Mouse (Mus musculus) ES-E14 (cell line): Measurements from ENCODE around the gene Cib1. TPM values are rescaled to one million over a fixed set of nuclear protein-coding genes. Genes with fewer than 3 reads are reported as not detected.

Source experiments
- DNase-seq: peaks from one replicate; pipeline ENCODE4 v3.0.0-alpha.2; 2013; ENCODE audit warnings: low read depth, low spot score
- H3K27ac ChIP-seq: 2 replicates; pipeline ENCODE4 v1.5.1; 2012; ENCODE audit warnings: low read depth, mild to moderate bottlenecking, low read length, moderate library complexity, mixed read lengths; ENCODE audit not compliant: poor library complexity, insufficient read depth, severe bottlenecking
- H3K36me3 ChIP-seq: 2 replicates; pipeline ENCODE4 v1.6.1; 2012; ENCODE audit warnings: mild to moderate bottlenecking, low read length, moderate library complexity, mixed read lengths; ENCODE audit not compliant: control insufficient read depth, poor library complexity, insufficient read depth, severe bottlenecking
- H3K4me1 ChIP-seq, 2 experiments: fragments of 150-350 bp in 1 of 2; sonication (generic) in 1 of 2; 2 replicates each; pipeline ENCODE4 v1.6.1; 2012; ENCODE audit warnings: low read length in 2 of 2, mild to moderate bottlenecking in 1 of 2, mixed read lengths in 1 of 2; ENCODE audit not compliant: control insufficient read depth in 2 of 2, insufficient read depth in 2 of 2, poor library complexity in 1 of 2
- H3K4me3 ChIP-seq, 2 experiments: fragments of 150-350 bp in 1 of 2; sonication (generic) in 1 of 2; 2 replicates each; pipeline ENCODE4 v1.5.1; 2012; ENCODE audit warnings: low read length in 2 of 2, low read depth in 1 of 2, mild to moderate bottlenecking in 1 of 2, mixed read lengths in 1 of 2; ENCODE audit not compliant: insufficient read depth in 1 of 2, poor library complexity in 1 of 2, severe bottlenecking in 1 of 2
- H3K9ac ChIP-seq: 2 replicates; pipeline ENCODE4 v1.6.1; 2012; ENCODE audit warnings: low read depth, mild to moderate bottlenecking, low read length, mixed read lengths; ENCODE audit not compliant: poor library complexity, insufficient read depth, severe bottlenecking
- H3K9me3 ChIP-seq: fragments of 150-350 bp; sonication (generic); 2 replicates; pipeline ENCODE4 v1.6.1; 2012; ENCODE audit warnings: low read depth, mild to moderate bottlenecking, low read length; ENCODE audit not compliant: control insufficient read depth, insufficient read depth
- CHD2 ChIP-seq: IDR thresholded peaks from 2 replicates; pipeline ENCODE4 v1.6.1; 2014; ENCODE audit warnings: mild to moderate bottlenecking, low read depth, low read length, inconsistent platforms
- HCFC1 ChIP-seq: IDR thresholded peaks from 2 replicates; pipeline ENCODE4 v1.6.1; 2012; ENCODE audit warnings: low read length, inconsistent platforms, borderline replicate concordance; ENCODE audit not compliant: insufficient read depth
- MAFK ChIP-seq: IDR thresholded peaks from 2 replicates; pipeline ENCODE4 v1.6.1; 2014; ENCODE audit warnings: mild to moderate bottlenecking, low read depth, low read length, inconsistent platforms; ENCODE audit not compliant: insufficient read depth
- ZC3H11A ChIP-seq: IDR thresholded peaks from 2 replicates; pipeline ENCODE4 v1.6.1; 2012; ENCODE audit warnings: low read depth, mild to moderate bottlenecking, inconsistent platforms, low read length, borderline replicate concordance
- ZNF384 ChIP-seq: IDR thresholded peaks from 2 replicates; pipeline ENCODE4 v1.6.1; 2012; ENCODE audit warnings: low read depth, low read length, inconsistent platforms
- in situ Hi-C, 2 experiments: fragments of 600-800 bp; cut with MboI; formaldehyde crosslinking; loops; one replicate each; pipeline ENCODE4 v1.15.1; 2025; ENCODE audit warnings: low sequenced_read_pairs in 2 of 2, inconsistent platforms in 1 of 2; ENCODE audit not compliant: unreplicated experiment in 2 of 2
- total RNA-seq: library from RNA; depleted of rRNA; stranded (reverse); fragments of 300-350 nt; gene quantifications from 2 replicates; pipeline ENCODE4 v1.2.3, GENCODE M21; 2012

The Cib1 gene
- total RNA-seq, 1 experiment, result 59.7 TPM

DNA sequence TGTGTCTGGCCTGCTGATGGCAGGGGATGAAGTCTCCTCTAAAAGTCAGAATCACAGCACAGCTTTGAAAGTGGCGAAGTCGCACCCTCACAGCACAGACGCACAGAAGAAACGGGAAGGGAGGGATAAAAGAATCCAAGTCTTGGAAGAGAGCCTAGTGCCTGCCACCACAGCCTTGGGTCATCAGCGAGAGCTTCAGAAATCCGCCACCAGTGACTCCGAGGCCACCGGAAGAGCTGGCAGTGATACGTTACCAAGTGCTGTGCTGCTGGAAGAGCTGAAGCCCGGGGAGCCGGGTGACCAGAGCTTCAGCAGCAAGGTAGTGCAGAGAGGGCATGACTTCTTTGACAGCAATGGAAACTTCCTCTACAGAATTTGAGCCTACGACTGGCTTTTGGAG lies 32.0 kb upstream of the Cib1 start:
- Histone ChIP-seq H3K9ac (no peak overlapping the region), H3K4me1 (peaks cover 2 to 3% of the 10 kb centered on the region in 2 experiments; a peak in 2 of 4 replicates), H3K4me3 (no peak overlapping the region), H3K9me3 (no peaks in the 10 kb centered on the region), H3K27ac (no peak overlapping the region), H3K36me3 (peaks cover 18% of the 10 kb centered on the region)
- in situ Hi-C loops, result no loop called here
- TF ChIP-seq CHD2, result no peak
- TF ChIP-seq HCFC1, result no peak
- no peak for TF ChIP-seq ZNF384
- DNase-seq, result no peak

- in situ Hi-C loops, result no loop called here
- H3K9me3 ChIP-seq, result no peaks in the 10 kb centered on the region
- no peak for DNase-seq
Measured at GRCm38 (mm10) chr7:80261372-80261990, 28.9 kb upstream of the Cib1 start.

GRCm38 (mm10) chr7:80260625-80261371 lies 28.2 kb upstream of the Cib1 start, which contains the start of gene Ngrn:
Ngrn (plus strand) TSS chr7:80261215.
- Histone ChIP-seq H3K9ac (peak within 1 kb of the TSS; percentile 96), H3K36me3 (peaks cover 16% of the 10 kb centered on the region), H3K27ac (peak within 1 kb of the TSS; percentile 87), H3K4me3 (peak within 1 kb of the TSS; percentile 92 to 95), H3K9me3 (no peaks in the 10 kb centered on the region), H3K4me1 (peaks cover 3 to 4% of the 10 kb centered on the region in 2 experiments; a peak in 2 of 4 replicates)
- TF ChIP-seq HCFC1, result 0 out of 2 replicates have a peak, but pooled peaks have one; percentile 34
- no peak for TF ChIP-seq CHD2
- in situ Hi-C loops, result no loop called here
- peak; percentile 83 for DNase-seq

More at GRCm38 (mm10) chr7:80261372-80261990, 28.9 kb upstream of the Cib1 start:
- peaks cover 16% of the 10 kb centered on the region for H3K36me3 ChIP-seq
- H3K9ac ChIP-seq, result peak overlapping the region; percentile 96
- H3K27ac ChIP-seq, result peak overlapping the region; percentile 87
- H3K4me1 ChIP-seq, result peaks cover 2 to 3% of the 10 kb centered on the region in 2 experiments; a peak in 2 of 4 replicates
- H3K4me3 ChIP-seq, result peak overlapping the region; percentile 92 to 95
- TF ChIP-seq ZC3H11A (no peak), CHD2 (no peak), ZNF384 (no peak), HCFC1 (no peak), MAFK (no peak)

DNA sequence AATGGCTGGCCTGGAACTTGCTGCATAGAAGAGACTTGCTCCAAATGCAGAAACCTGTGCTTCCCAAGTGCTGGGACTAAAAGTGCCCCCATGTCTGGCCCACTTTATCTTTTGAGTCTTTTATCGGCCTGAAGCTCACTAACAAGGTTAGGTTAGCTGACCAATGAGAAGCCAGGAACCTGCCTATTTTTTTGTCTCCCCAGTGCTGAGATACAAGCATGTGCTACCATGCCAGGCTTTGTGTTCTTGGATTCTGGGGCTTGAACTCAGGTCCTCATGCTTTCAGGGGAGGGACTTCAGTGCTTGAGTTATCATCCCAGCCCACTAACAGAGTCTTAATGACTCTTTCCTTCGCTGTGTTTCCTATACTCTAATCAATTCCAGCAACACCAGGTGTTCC lies 25.1 kb upstream of the Cib1 start:
- no peak for DNase-seq
- Histone ChIP-seq H3K9ac (peak overlapping the region; percentile 17; the same call in 1 of the 2 replicates), H3K9me3 (no peaks in the 10 kb centered on the region), H3K27ac (no peak overlapping the region), H3K36me3 (no peaks in the 10 kb centered on the region), H3K4me1 (peaks cover 3 to 4% of the 10 kb centered on the region in 2 experiments; a peak in 2 of 4 replicates), H3K4me3 (peak overlapping the region in 1 of 2 experiments; percentile 16; a peak in 1 of 4 replicates)
- TF ChIP-seq ZC3H11A, result no peak
- no peak for TF ChIP-seq ZNF384
- no peak for TF ChIP-seq MAFK
- TF ChIP-seq CHD2, result no peak
- no peak for TF ChIP-seq HCFC1
- in situ Hi-C loops, result no loop called here
